Mouse (Mus musculus) layer of hippocampus, adult 8-10 months (tissue): ENCODE measurements around the gene Mast4. TPM values are rescaled to one million over a fixed set of nuclear protein-coding genes. Genes with fewer than 3 reads are reported as not detected.
"Not testable (repeated sequence)": the region's sequence is repeated elsewhere in the genome, so short reads cannot be mapped to it uniquely, and the experiment has no call there.

Experiments
- DNase-seq, 2 experiments: peaks; one replicate each; pipeline ENCODE4 v3.0.0; 2022; ENCODE audit warnings: low spot score in 2 of 2
- total RNA-seq, 4 experiments: library from RNA; stranded (reverse); gene quantifications; 2 replicates each; pipeline ENCODE4 v1.2.4; 2022

Gene Mast4
- 10 to 100 TPM; 62.8 to 81.8 (median 67.6) TPM for total RNA-seq

DNA sequence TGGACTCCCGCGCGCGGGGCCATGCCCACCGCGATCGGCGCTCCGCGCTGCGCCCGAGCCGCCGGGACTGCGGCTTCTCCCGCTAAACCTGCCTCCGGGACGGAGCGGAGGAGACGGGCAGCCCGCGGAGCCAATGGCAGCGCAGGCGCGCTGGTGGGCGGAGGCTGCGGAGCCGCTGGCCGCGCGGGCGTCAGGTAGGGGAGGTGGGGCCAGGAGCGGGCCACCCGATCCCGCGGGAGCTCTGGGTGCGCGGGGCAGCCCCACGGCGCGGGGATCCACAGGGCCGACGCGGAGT, at the start of gene Mast4:
Gene Mast4, minus strand, starts transcription at position 106 of the 295 bp plus-strand sequence.
- DNase-seq = peak; percentile 41 to 79

DNA sequence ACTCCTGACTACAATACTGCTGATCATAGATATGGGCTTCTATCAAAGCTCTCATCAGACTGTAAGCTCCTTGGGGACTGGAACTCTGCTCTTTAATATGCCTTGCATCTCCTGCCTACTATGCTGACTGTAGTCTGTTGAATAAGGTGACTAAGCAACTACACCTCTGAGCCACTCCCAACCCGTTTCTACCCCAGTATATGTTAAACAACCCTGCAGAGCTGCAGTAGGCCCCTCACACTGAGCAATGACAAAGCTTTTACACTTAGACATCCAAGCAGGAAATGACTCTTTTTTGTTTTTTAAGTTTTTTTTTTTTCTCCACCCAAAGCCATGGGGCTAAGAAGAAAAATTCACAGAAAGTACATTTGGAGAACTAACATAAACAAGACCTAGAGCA, 40.2 kb upstream of the Mast4 start:
- no peak for DNase-seq

DNA sequence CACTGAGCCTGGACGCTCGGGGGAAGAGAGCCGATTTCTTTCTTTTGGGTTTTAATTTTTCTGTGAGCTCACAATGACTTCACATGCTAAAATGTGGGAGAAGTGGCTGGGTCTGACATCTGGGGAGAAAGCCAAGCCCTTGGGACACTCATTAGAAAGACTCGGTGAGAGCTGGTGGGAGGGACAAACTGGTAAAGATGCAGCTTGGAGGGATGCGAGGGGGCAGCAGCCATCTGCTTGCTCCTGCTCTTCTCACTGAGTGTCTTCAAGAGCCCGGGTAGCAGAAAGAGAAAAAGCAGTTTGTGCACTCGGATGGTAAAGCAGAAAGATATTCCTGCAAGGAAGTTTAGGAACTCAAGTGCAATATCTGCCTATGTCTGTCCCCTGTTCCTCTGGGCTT, 34.9 kb upstream of the Mast4 start:
- DNase-seq = peak in 1 of 2 experiments; percentile 13

DNA sequence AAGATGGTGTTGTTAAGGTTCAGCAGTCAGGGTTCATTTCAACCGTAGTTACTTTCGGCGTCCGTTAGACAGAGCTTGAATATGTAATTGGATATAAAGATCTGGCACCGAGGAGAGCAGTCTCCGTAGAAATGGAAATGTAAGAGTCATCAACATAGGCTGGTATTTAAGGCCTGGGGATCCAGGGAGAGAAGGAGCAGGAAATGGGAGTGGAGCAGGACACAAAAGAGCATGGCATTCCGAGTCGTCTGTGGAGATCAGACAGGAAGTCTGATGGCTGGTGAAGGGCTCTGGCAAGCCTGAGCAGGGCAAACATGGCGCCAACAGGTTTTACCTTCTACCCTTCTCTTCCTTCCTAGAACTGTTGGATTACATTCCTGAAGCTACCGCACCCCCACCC, 28.9 kb upstream of the Mast4 start:
- no peak for DNase-seq

DNA sequence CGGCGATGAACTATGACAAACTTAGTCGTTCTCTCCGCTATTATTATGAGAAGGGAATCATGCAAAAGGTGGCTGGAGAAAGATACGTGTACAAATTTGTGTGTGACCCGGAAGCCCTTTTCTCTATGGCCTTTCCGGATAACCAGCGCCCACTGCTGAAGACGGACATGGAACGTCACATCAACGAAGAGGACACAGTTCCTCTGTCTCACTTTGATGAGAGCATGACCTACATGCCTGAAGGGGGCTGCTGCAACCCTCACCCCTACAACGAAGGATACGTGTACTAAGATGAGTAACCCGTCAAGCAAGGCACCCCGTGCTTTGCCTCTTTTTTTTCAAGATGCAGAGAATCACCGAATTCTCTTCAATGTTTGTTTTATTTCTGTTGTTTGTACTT, 23.1 kb upstream of the Mast4 start:
- DNase-seq = not testable (repeated sequence)

DNA sequence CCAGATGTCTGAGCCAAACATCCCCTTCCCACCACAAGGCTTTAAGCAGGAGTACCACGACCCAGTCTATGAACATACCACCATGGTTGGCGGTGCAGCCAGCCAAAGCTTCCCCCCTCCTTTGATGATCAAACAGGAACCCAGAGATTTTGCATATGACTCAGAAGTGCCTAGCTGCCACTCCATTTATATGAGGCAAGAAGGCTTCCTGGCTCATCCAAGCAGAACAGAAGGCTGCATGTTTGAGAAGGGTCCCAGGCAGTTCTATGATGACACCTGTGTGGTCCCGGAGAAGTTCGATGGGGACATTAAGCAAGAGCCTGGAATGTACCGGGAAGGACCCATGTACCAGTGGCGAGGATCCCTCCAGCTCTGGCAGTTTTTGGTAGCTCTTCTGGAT, 22.6 kb upstream of the Mast4 start:
- DNase-seq = not testable (repeated sequence)

DNA sequence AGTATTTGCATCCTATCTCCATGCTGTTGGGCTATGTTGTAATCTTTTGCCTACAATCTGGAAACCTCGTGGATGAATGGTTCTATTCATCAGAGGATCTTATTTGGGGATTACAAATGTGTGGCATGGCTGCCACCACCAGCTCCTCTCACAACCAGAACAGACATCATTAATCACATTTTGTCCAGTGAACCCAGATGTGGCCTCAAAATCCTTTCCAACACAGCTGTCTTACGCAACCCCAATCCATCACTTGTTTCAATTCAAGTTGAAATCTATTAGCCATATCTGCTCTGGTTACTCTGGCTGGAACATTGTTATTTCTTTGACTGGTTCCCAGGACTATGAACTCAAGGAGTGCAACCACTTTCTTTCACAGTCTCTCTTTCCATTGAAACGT, 20.4 kb upstream of the Mast4 start:
- no peak for DNase-seq

DNA sequence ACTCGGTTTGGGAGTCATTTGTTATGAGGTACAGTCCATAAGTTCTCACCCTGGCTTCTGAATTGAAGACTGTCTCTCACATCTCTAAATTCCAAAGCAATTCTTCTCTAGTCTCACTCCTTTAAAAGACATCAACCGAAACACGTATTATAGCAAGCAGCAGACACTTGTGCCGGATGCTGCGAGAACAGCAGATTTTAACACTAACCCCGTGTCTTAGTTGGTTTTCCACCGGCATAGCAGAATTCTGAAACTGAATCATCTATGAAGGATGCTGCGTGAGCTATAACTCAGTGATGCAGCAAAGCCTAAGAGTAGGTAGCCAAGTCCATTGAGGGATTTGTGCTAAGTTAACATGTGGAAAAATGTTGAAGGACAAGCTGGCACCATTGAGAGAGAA, 10.5 kb upstream of the Mast4 start:
- no peak for DNase-seq

DNA sequence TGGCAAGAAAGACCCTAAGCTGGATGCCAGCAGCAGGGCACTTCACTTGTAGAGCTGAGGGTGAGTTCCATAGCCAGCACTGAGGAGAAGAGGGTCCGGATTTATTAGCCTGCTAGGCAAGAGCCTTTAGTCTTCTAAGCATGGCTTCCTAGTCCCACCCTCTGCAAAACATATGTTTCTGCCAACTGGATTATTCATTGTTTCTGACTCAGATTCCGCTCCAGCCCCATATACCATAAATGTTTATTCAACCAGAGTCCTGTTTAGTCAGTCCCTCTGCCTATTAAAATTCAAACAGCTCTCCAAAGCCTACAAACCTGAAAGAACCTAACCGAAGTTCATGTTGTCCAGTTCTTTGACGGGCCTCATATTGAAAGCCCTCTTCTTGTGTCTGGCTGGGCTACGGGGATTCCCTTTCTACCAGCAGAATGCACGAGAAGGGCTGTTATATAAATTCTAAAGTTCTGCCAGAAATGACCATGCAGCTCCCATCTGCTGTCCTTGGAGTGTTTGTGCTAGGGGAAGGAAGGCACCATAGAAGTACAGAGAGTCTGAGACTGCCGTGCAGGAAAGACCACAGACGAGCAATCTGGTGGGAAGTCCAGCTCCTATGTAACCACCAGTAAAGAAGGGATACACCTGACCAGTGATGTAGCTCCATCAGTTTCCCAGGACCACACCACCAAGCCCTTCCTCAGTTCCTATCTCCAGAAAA, 9.9 kb upstream of the Mast4 start:
- DNase-seq = no peak

DNA sequence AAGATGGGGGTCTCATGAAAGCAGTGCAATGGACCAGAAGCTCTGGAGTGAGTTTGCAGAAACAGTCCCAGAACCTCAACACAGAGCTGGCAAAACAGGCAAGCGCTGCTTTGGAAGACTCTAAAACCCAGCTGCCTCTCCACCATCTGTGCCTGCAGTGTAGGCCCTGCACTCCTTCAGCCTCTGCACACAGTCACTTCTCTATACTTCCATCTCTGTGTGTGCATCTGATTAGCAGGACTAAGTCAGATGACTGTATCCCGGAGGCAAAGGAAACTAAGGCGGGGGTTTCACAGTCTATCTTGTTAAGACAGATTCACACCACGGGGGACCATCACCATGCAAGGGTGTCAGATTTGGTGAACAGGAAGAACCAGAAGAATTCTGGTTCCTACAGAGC, 6.7 kb upstream of the Mast4 start:
- peak in 1 of 2 experiments; percentile 18 for DNase-seq

DNA sequence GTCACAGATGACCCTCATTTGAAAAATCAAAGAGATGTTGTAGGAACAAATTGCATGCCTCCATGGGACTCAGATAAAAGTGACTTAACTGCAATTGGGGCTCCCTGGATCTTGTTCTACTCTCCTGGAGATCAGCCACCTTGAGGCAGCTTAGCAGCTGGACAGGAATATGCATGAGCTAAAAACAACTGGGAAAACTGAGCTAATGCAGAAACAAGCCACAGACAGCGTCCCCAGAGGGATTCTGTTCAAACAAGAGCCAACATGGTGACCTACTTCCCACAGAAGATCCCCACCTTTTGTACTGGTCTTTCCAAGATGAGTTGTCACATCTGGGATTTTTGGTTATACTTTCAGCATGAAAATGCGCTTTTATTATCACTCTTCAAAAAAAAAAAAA, 4.3 kb upstream of the Mast4 start:
- DNase-seq = no peak

DNA sequence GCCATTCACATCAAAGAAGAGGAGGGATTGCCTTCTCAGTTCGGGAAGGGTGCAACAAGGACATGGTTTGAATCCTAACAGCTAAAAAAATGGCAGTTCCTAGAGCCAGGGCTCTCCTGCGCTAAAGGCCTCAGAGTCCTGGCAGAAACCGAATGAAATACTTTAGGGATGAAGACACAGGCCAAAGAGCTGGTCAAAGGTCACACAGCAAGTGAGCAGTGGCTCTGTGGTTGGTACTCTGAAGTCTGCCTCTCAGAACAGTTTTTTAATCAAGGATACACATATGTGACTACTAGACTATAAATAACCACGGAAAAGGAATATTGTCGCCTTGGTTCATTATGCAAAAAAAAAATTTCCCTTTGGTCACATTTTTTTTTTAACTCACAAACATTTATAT, 1.9 kb upstream of the Mast4 start:
- no peak for DNase-seq

DNA sequence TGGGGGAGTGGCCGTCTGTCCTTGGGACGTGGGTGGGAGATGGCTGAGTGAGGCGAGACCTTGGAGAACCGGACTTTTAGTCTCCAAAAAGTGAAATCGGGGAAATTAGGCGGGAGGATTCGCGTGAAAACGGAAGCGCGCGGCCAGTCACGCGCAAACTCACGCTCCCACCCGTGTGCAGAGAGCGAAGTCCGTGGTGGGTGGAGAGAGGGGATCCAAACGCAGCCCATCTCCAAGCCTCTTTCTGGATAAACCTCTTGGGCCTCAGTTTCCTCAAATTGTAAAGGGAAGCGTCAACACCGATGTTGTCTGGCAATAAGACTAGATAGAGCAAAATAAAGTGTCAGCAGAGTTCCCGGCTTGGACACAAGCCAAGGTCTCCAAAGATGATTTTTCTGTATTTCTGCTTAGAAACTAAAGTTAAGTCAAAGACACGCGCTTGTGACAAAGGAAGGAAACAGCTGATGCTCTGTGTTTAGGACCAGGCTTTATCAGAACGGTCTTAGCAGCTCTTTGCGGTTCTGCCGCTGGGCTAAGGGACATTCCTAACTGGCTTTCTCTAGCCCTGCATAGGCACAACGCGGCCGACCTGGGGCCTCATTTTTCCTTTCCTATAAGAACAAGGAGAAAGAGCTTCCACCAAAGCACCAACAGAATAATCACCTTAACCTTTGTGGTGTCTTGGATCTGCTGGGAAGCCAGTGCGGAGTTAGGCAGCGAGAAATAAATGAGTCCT, 594 bp upstream of the Mast4 start:
- no peak for DNase-seq

DNA sequence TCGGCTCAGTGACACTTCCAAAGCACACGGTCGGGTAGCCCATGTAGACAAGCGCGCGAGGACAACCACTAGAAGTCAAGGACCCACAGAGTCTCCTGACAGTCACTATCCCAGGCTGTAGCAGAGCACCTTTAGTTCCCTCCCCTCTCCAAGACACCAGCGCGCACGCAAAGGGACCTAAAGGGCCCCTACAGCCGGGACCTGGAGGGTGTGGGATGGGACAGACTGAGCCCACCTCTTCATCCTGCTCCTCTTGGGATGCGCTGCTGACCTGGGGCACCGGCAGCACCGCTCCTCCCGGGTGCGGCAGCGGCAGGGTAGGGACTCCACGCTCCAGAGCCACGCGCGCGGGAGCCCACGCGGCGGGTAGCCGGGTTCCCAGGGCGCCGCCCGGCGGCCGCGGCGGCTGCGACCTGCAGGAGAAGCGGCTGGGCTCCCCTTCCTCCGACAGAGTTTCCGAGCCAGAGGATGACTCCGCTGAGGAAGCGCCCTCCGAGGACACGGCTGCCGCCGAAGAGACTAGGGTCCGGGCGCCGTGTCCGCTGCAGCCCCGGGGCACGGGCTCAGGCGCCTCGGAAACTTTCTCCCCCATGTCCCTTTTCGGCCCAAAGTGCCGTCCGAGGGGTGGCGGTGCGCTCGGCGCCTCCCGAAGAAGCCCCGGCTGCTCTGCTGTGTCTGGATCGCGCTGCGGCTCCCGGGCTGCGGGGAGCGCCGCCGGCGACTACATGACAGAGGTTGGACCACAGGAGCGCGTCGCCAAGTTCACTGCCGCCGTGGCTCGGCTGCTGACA, 501 bp downstream of the Mast4 start:
- peak in 1 of 2 experiments; percentile 9 for DNase-seq

DNA sequence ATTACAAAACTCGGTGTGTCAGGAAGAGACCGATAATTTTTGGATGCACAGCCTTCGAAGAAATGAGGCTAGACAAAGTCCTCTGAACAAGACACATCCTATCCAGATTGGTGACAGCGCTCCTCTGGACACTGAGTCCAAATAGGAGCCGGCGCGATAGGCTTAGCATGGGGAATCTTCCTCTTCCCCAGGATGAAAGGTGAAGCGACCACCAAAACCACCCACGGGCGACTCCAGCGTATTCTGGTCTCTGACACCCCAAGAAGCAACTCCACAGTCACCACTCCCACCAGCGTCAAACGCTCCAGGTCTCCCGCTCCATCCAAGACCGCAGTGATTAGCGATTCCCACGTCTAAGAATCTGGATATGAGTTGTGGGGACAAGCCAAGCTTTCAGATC, 1.1 kb downstream of the Mast4 start:
- DNase-seq = no peak

DNA sequence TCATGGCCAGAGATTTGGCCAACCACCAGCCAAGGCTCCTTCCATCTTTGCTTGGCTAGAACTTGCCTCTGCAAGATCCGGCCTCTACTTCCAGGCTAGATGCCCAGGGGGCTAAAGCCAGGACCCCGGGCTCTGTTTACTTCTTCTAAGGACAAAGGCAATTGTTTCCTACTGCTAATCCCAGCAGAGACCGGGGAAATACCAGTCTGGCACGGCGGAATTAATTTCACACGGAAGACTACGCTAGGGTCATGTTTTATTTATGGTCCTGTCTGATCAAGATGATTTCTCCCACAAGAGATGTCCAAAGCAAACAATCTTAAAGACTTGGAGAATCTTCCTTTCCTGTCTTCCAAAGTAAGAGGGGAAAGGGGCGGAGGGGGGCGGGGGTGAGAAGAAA, 1.6 kb downstream of the Mast4 start:
- no peak for DNase-seq

DNA sequence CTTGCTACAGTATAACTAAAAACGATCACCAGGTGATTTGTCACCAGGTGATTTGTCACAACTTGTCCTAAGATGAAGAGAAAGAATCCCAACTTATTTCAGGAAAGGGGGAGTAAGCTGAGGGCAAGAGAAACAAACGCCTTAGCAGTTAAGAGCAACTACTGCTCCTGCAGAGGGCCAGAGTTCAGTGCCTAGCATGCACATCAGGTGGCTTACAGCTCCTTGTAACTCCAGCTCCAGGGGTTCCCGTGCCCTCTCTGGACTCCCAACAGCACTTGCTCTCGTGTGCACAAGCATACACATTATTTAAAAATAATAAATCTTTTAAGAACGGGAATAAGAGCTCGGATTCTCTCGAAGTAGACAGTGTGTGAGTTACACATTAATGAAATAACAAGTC, 3.2 kb downstream of the Mast4 start:
- DNase-seq = no peak

DNA sequence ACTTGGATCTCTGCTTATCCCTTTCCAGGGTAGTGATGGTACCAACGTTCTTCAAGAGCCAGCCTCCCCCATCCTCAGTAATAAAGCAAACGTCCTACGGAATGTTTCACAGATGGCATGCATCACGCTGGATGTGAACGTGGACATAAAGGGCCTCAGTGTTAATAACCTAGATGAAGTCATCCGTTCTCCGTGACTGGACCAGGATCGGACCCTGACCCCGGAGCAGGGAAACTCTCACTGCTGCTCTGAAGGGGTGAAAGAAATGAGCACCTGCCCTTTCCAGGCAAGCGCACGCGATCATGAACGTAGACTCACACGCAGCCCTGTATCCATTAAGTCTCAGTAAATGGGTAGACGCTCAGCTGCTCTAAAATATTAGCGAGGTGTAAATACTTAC, 6.0 kb downstream of the Mast4 start:
- DNase-seq = no peak

DNA sequence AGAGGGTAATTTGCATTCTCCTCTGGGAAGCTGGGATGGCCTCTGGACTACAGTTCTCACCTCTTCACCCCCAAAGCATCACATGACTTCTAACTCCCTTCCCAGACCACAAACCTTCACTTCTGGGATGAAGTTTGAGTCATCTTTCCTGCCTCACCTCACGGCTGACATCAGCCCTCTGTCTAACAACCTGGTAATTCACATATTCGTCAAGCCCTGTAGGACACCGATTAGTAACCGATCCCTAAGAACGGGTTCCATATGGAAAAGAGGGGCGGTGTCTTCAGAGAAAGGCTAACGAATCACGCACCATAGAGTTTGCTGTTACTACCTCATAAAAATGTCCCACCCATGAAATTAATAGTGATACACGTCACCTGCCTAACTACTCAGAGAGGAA, 6.5 kb downstream of the Mast4 start:
- no peak for DNase-seq

DNA sequence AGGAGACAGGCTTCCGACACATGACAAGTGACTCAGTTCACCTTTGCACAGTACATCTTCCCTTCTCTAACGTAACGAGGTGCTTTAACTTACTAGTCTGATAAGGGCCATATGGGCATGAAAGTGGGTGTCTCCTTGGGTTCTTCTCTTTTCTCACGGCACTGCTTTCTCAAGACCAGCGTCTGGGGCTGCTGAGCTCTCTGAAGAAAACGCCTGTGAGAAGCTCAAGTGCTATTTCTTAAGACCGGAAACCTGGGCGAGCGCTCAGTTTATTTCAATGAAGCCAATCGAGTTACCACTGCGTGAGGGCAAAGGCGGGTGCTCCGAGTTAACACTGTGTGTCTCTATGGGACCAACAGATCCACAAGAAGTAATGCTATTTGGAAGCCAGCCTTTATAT, 8.1 kb downstream of the Mast4 start:
- no peak for DNase-seq

DNA sequence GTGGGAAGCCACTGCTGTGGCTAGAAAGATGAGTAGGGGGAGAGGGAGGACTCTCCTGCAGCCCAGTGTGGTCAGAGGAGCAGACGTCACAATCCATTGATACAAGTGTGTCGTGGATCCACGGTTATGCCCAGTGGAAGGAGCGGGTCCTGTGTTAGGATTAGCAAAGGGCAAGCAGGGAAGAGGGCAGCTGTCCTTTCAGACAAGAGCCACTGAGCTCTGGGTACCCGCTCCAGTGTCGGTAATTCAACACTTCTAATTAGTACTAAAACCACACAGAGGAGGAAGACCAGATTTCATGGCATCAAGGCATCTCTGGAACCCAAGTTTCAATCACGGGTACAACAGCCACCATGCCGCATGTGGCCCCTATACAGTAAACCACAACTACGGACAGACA, 14.4 kb downstream of the Mast4 start:
- DNase-seq = no peak

DNA sequence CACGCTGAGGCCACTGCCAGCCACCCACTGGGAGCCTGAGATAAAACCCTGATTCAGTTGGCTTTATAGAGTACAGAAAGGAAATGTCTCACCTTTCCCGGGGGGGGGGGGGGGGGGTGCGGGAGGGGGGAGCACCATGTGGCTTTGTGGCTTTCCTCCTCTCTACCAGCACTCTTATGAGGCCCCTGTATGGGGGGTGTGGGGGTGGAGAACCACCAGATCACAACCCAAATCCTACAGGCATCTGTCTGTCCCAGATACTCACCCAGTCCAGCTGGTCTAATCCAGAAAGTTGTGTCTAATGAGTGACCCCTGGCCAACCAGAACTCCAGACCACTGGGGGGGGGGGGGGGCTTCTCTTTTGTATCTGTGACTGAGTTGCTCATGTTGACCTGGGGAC, 15.0 kb downstream of the Mast4 start:
- DNase-seq = no peak
